Mouse (Mus musculus) lung, embryonic 14.5 days (tissue): ENCODE results near the gene Actn4. TPM values are rescaled to one million over a fixed set of nuclear protein-coding genes. Genes with fewer than 3 reads are reported as not detected.

Experiments used
- ATAC-seq: fragments of 200-750 bp; cut with Nextera tagmentation; 2 replicates; pipeline ENCODE4 v1.8.0; 2017; ENCODE audit warnings: mild to moderate bottlenecking, moderate TSS enrichment, moderate library complexity; ENCODE audit not compliant: insufficient read depth
- DNase-seq: peaks from one replicate; pipeline ENCODE4 v3.0.0-alpha.2; 2015
- H3K27ac ChIP-seq: fragments of 300-500 bp; sonication (generic); 2 replicates; pipeline ENCODE4 v1.5.1; 2014; ENCODE audit warnings: low read depth, mild to moderate bottlenecking, moderate library complexity
- H3K27me3 ChIP-seq: fragments of 300-500 bp; sonication (generic); 2 replicates; pipeline ENCODE4 v1.6.1; 2014; ENCODE audit warnings: low read length, control low read depth; ENCODE audit not compliant: insufficient read depth
- H3K36me3 ChIP-seq: fragments of 300-500 bp; sonication (generic); 2 replicates; pipeline ENCODE4 v1.6.1; 2014; ENCODE audit warnings: control low read depth; ENCODE audit not compliant: insufficient read depth
- H3K4me1 ChIP-seq: fragments of 300-500 bp; sonication (generic); 2 replicates; pipeline ENCODE4 v1.6.1; 2014; ENCODE audit warnings: antibody characterized with exemption, control low read depth; ENCODE audit not compliant: insufficient read depth
- H3K4me2 ChIP-seq: fragments of 300-500 bp; sonication (generic); 2 replicates; pipeline ENCODE4 v1.6.1; 2014; ENCODE audit warnings: mild to moderate bottlenecking
- H3K4me3 ChIP-seq: fragments of 300-500 bp; sonication (generic); 2 replicates; pipeline ENCODE4 v1.5.1; 2014; ENCODE audit warnings: low read depth, low read length
- H3K9ac ChIP-seq: fragments of 300-500 bp; sonication (generic); 2 replicates; pipeline ENCODE4 v1.6.1; 2014
- H3K9me3 ChIP-seq: fragments of 300-500 bp; sonication (generic); 2 replicates; pipeline ENCODE4 v1.6.1; 2016; ENCODE audit warnings: low read depth, low read length, control low read depth
- CTCF ChIP-seq: IDR thresholded peaks from 2 replicates; pipeline ENCODE4 v1.5.1; 2016; ENCODE audit warnings: antibody characterized with exemption, low read depth
- WGBS: fragments of 180-500 bp; shearing (Covaris S2); extraction: QIAGEN DNeasy Blood & Tissue Kit; methylation state at CpG from one replicate; pipeline ENCODE4 v1.1.7; 2014; 5-methylcytosine and 5-hydroxymethylcytosine counted together
- polyA plus RNA-seq: library from polyadenylated mRNA; unstranded; fragments of >200 nt; fragmentation: Nextera tagmentation; extraction: Ambion mirVana; gene quantifications from 2 replicates; pipeline ENCODE4 v1.2.1, GENCODE M21; 2014

Actn4 gene
- polyA plus RNA-seq, result 266 and 270 TPM in 2 replicates

DNA sequence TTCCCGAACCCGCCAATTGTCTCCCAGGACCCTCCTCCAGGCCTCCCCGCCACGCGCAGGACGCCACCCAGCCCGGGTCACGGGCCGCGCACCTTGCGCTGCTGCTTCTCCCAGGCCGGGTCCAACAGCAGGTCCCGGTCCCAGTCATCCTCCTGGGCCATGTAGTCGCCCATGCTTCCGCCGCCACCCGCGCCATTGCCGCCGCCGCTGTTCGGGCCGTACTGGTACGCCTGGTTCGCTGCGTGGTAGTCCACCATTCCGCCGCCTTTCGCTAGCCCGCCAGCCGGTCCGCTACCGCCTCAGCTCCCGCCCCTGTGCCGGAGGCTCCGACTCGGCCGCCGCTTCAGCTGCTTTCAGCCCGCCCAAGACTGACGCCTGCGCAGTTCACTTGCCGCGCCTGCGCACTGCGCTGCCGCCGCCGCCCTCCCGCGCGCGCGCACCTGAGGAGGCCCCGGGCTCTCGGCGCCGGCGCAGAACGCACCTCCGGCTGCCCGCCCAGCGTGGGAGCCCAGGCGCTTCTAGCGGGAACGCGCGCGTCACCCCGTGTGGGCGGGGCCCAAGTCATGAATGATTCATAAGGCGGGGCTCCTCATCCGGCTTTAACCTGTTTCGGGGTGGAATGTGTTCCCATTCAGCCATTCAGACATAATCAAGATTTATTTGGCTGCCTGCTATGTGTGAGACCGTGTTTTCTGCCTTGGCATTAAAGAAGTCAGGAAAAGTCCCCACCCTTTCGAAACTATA, at the start of gene Actn4:
TSS of gene Actn4 (minus strand) at position 414 of the 744 bp plus-strand sequence.
- ATAC-seq (peak; percentile 86), DNase-seq (peak; percentile 99)
- no peaks in the 10 kb centered on the region for H3K27me3 ChIP-seq
- H3K36me3 ChIP-seq, result no peaks in the 10 kb centered on the region
- peak within 1 kb of the TSS; percentile 95 for H3K9ac ChIP-seq
- H3K4me1 ChIP-seq, result peaks cover 28% of the 10 kb centered on the region
- H3K9me3 ChIP-seq, result no peaks in the 10 kb centered on the region
- H3K27ac ChIP-seq, result peak within 1 kb of the TSS; percentile 88
- no peak for TF ChIP-seq CTCF
- under 1% methylated on average over 76 of the region's 76 CpGs for WGBS
- peak within 1 kb of the TSS; percentile 92 for H3K4me2 ChIP-seq
- peak within 1 kb of the TSS; percentile 99 for H3K4me3 ChIP-seq

DNA sequence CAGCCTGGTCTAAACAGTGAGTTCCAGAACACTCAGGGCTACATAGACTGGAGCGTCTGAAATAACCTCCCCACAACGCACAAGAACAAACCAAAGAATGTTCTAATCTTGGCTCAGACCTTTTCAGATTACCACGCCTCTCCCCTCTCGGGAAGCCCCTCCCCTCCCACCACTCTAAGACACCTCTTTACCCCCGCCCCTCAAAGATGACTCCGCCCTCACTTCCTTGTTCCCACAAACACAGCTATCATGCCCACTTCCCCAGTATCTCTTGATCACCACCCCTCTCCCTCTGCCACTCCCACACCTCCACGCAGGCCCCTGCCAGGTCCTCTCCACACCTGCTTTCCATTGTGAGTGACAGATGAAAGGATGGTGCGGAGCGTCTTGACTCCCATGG, 46.6 kb upstream of the Actn4 start:
- Histone ChIP-seq H3K27ac (no peak overlapping the region), H3K9ac (no peak overlapping the region), H3K4me2 (no peak overlapping the region), H3K9me3 (no peaks in the 10 kb centered on the region), H3K36me3 (no peaks in the 10 kb centered on the region), H3K27me3 (no peaks in the 10 kb centered on the region), H3K4me1 (no peaks in the 10 kb centered on the region), H3K4me3 (no peak overlapping the region)
- WGBS, result 64% methylated on average over 9 of the region's 9 CpGs
- no peak for TF ChIP-seq CTCF
- ATAC-seq (no peak), DNase-seq (no peak)

DNA sequence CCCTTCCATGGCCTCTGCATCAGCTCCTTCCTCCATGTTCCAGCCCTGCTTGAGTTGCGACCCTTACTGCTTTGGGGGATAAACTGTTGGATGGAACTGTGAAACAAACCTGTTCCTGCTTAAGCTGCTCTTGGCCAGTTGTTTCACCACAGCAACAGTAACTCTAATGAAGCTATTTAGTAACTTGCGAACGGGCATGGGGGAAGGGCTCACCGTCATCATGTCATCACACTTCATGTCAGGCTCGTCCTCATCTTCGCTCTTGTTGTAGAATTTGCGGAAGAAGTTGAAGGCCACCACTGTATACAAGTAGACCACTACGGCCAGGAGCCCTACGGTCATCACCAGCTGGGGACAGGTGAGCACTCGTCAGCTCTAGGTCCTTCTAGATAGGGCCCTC, 46.0 kb upstream of the Actn4 start:
- Histone ChIP-seq H3K4me2 (no peak overlapping the region), H3K27me3 (no peaks in the 10 kb centered on the region), H3K9me3 (no peaks in the 10 kb centered on the region), H3K4me3 (no peak overlapping the region), H3K27ac (no peak overlapping the region), H3K36me3 (no peaks in the 10 kb centered on the region), H3K9ac (no peak overlapping the region), H3K4me1 (no peaks in the 10 kb centered on the region)
- DNase-seq (no peak), ATAC-seq (no peak)
- WGBS, result 89% methylated on average over 10 of the region's 10 CpGs
- TF ChIP-seq CTCF, result no peak

DNA sequence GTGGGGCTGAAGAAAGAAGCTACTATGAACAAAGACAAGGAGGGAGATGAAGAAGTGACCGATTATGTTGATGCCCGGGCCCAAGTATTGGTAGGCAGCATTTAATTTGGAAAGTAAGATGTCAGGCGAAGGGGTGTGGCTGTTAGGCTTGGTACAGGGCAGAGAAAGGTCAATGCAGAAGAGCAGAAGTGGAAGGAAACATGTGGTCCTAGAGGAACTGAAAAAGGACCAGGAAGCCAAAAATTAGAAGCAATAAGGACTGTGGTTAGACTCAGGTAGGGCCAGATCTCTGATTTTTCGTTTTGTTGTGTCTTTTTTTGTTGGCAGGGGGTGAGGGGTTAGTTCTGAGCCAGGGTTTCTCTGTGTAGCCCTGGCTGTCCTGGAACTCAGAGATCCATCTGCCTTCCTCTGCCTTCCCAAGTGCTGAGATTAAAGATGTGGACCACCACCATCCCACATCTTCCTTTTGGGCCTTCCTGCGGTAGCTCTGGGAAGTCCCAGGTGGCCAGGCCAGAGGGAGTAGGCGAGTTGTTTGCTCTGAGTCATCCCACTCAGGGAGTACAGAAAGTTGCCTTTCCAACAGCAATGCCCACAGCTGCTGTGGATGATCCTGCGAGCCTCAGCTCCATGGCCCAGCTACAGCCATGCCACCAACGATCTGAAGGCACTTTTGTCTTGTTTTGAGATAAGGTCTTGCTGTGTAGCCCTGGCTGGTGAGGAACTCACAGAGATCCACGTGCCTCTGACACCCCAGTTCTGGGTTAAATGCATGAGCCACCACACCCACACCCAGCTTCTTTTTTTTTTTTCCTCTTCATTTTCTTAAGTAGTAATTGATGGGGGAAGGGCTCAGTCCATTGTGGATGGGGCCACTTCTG, 45.3 kb upstream of the Actn4 start:
- Histone ChIP-seq H3K4me1 (no peaks in the 10 kb centered on the region), H3K4me2 (no peak overlapping the region), H3K9ac (no peak overlapping the region), H3K27ac (no peak overlapping the region), H3K36me3 (no peaks in the 10 kb centered on the region), H3K27me3 (no peaks in the 10 kb centered on the region), H3K4me3 (no peak overlapping the region), H3K9me3 (no peaks in the 10 kb centered on the region)
- TF ChIP-seq CTCF, result no peak
- no peak for DNase-seq
- WGBS, result 73% methylated on average over 9 of the region's 9 CpGs
- ATAC-seq, result no peak

DNA sequence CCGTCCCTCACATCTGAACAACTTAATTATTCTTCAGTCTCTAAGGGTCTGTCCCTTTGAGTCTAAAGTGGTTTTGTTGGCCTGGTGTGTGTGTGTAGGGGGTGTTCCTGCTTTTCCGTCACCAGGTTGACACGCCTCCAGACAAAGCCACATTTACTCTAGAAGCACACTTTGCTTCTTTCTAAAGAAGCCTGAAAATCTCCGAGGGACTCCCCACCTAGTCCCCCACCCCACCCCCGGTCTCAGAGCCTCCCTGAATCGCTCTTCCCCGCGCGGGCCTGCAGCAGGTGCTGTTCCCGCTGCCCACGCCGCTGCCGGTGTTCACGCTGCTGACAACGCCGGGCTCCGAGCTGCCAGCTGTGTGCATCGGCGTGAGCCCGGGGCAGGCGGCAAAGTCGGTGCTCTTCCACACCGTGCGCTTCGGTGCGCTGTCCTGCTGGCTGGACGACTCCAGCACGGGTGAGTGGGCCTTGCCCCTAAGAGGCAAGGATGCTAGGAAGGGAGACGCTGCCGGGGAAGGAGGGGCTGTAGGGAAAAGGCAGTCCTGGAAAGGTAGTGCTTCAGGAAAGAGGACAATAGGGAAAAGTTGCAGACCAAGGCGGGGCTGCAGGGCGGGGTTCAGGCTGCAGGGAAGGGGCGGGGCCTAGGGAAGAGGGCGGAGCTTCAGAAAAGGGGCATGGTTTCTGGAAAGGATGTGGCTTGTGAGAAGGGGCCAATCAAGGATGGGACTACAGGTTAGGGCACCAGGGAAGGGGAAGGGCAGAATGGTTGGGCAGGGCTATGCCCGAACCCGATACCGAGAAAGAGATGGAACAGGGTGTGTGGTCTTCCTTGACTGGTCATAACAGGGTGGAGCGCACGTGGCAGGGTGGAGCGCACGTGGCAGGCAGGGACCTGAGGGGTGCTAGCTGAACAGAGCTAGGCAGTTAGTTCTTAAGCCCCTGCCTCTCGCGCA, 38.8 kb upstream of the Actn4 start:
- DNase-seq, result peak; percentile 86
- peak overlapping the region; percentile 45 for H3K4me3 ChIP-seq
- peak overlapping the region; percentile 58 for H3K9ac ChIP-seq
- no peak for TF ChIP-seq CTCF
- peak; percentile 84 for ATAC-seq
- 6% methylated on average over 43 of the region's 43 CpGs for whole genome bisulfite sequencing
- no peaks in the 10 kb centered on the region for H3K36me3 ChIP-seq
- no peaks in the 10 kb centered on the region for H3K9me3 ChIP-seq
- H3K27ac ChIP-seq, result peak overlapping the region; percentile 52; the same call in 1 of the 2 replicates
- no peaks in the 10 kb centered on the region for H3K27me3 ChIP-seq
- no peaks in the 10 kb centered on the region for H3K4me1 ChIP-seq
- peak overlapping the region; percentile 89 for H3K4me2 ChIP-seq

DNA sequence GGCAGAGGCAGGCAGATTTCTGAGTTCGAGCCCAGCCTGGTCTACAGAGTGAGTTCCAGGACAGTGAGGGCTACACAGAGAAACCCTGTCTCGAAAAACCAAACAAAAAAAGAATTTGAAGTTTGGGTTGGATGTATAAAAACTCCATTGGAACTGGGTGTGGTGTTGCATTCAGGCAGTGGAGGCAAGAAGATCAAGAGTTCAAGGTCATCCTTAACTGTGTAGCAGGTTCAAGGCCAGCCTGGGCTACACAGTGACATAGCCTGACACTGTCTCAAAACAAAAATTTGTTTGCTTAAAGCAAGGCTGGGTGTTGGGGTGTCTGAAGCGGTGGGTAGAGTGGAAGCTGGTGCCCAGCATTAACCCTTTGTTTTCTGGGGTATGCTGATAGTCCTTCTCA, 31.3 kb upstream of the Actn4 start:
- no peaks in the 10 kb centered on the region for H3K36me3 ChIP-seq
- no peak overlapping the region for H3K4me2 ChIP-seq
- H3K4me3 ChIP-seq, result no peak overlapping the region
- no peak overlapping the region for H3K9ac ChIP-seq
- H3K4me1 ChIP-seq, result no peaks in the 10 kb centered on the region
- H3K9me3 ChIP-seq, result no peaks in the 10 kb centered on the region
- no peak overlapping the region for H3K27ac ChIP-seq
- DNase-seq (no peak), ATAC-seq (no peak)
- TF ChIP-seq CTCF, result no peak
- no peaks in the 10 kb centered on the region for H3K27me3 ChIP-seq
- 80% methylated on average over 3 of the region's 3 CpGs for WGBS
